Mouse (Mus musculus) lung, embryonic 16.5 days (tissue): Measurements from ENCODE around the gene Chad. TPM values are rescaled to one million over a fixed set of nuclear protein-coding genes. Genes with fewer than 3 reads are reported as not detected.
A peak's percentile ranks its signal among the peaks of the same experiment; 100 is the strongest.

Experiments
- ATAC-seq: fragments of 200-750 bp; cut with Nextera tagmentation; 2 replicates; pipeline ENCODE4 v1.8.0; 2017; ENCODE audit warnings: low read depth, mild to moderate bottlenecking, moderate library complexity
- H3K27ac ChIP-seq: fragments of 300-500 bp; sonication (generic); 2 replicates; pipeline ENCODE4 v1.5.1; 2014; ENCODE audit warnings: mild to moderate bottlenecking, control low read depth, low read length
- H3K27me3 ChIP-seq: fragments of 300-500 bp; sonication (generic); 2 replicates; pipeline ENCODE4 v1.6.1; 2014; ENCODE audit warnings: low read depth, low read length, mixed read lengths; ENCODE audit not compliant: control insufficient read depth, insufficient read depth
- H3K36me3 ChIP-seq: fragments of 300-500 bp; sonication (generic); 2 replicates; pipeline ENCODE4 v1.6.1; 2014; ENCODE audit warnings: low read length; ENCODE audit not compliant: control insufficient read depth, insufficient read depth
- H3K4me1 ChIP-seq: fragments of 300-500 bp; sonication (generic); replicated peaks from 2 replicates; pipeline ENCODE4 v1.6.1; 2014; ENCODE audit warnings: low read length, mixed read lengths; ENCODE audit not compliant: control insufficient read depth, insufficient read depth
- H3K4me2 ChIP-seq: fragments of 300-500 bp; sonication (generic); 2 replicates; pipeline ENCODE4 v1.6.1; 2014; ENCODE audit warnings: low read depth, low read length, control low read depth
- H3K4me3 ChIP-seq: fragments of 300-500 bp; sonication (generic); 2 replicates; pipeline ENCODE4 v1.5.1; 2014; ENCODE audit warnings: mild to moderate bottlenecking, low read length, control low read depth
- H3K9ac ChIP-seq: fragments of 300-500 bp; sonication (generic); 2 replicates; pipeline ENCODE4 v1.6.1; 2014; ENCODE audit warnings: low read length, control low read depth
- H3K9me3 ChIP-seq: fragments of 300-500 bp; sonication (generic); 2 replicates; pipeline ENCODE4 v1.6.1; 2016; ENCODE audit warnings: low read length; ENCODE audit not compliant: control insufficient read depth
- WGBS: fragments of 180-500 bp; shearing (Covaris S2); extraction: QIAGEN DNeasy Blood & Tissue Kit; methylation state at CpG from one replicate; pipeline ENCODE4 v1.1.7; 2014; 5-methylcytosine and 5-hydroxymethylcytosine counted together
- polyA plus RNA-seq: library from polyadenylated mRNA; unstranded; fragments of >200 nt; fragmentation: Nextera tagmentation; extraction: Ambion mirVana; gene quantifications from 2 replicates; pipeline ENCODE4 v1.2.1, GENCODE M21; 2015

Chad gene
- polyA plus RNA-seq, 1 experiment from 2014 or later = 5.8 TPM

- 87% methylated on average over 12 of the region's 12 CpGs for WGBS
Observed at GRCm38 (mm10) chr11:94543344-94543743, 21.5 kb upstream of the Chad start.

GRCm38 (mm10) chr11:94543932-94544331, 20.9 kb upstream of the Chad start:
- peak overlapping the region; percentile 8; the same call in 1 of the 2 replicates for H3K9ac ChIP-seq
- H3K4me2 ChIP-seq = peak overlapping the region; percentile 35; the same call in 1 of the 2 replicates
- H3K27ac ChIP-seq = no peak overlapping the region
- no peaks in the 10 kb centered on the region for H3K9me3 ChIP-seq
- 26% methylated on average over 9 of the region's 9 CpGs for WGBS
- ATAC-seq = peak; percentile 48
- H3K4me3 ChIP-seq = no peak overlapping the region
- no peaks in the 10 kb centered on the region for H3K36me3 ChIP-seq
- peaks cover 9% of the 10 kb centered on the region for H3K4me1 ChIP-seq
- no peaks in the 10 kb centered on the region for H3K27me3 ChIP-seq

More at GRCm38 (mm10) chr11:94543344-94543743, 21.5 kb upstream of the Chad start:
- no peak for ATAC-seq
- Histone ChIP-seq H3K9me3 (no peaks in the 10 kb centered on the region), H3K9ac (no peak overlapping the region), H3K4me2 (no peak overlapping the region), H3K4me1 (peaks cover 6% of the 10 kb centered on the region), H3K36me3 (no peaks in the 10 kb centered on the region), H3K27me3 (no peaks in the 10 kb centered on the region), H3K27ac (no peak overlapping the region), H3K4me3 (no peak overlapping the region)

DNA sequence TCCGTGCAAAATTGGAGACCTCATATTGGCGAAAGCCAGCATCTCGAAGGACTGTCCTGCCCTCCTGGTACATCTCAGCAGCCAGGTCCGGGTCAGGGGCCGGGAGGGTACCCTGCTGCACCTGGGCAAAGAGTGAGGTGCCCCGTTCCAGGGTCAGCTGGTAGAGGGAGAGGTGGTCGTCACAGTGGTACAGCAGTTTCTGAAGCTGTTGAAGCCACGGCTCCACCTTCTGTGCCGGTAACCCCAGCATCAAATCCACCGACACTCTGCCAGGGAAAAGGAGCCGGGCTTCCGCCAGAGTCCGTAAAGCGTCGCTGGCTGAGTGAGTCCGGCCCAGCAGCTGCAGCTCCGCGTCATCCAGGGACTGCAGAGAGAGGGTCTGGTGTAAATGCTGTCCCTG, 20.4 kb upstream of the Chad start:
- no peak overlapping the region for H3K9ac ChIP-seq
- H3K4me3 ChIP-seq = no peak overlapping the region
- H3K36me3 ChIP-seq = no peaks in the 10 kb centered on the region
- peaks cover 11% of the 10 kb centered on the region for H3K4me1 ChIP-seq
- no peak for ATAC-seq
- 49% methylated on average over 18 of the region's 18 CpGs for WGBS
- H3K4me2 ChIP-seq = peak overlapping the region; percentile 35; the same call in 1 of the 2 replicates
- H3K27ac ChIP-seq = no peak overlapping the region
- no peaks in the 10 kb centered on the region for H3K9me3 ChIP-seq
- no peaks in the 10 kb centered on the region for H3K27me3 ChIP-seq

DNA sequence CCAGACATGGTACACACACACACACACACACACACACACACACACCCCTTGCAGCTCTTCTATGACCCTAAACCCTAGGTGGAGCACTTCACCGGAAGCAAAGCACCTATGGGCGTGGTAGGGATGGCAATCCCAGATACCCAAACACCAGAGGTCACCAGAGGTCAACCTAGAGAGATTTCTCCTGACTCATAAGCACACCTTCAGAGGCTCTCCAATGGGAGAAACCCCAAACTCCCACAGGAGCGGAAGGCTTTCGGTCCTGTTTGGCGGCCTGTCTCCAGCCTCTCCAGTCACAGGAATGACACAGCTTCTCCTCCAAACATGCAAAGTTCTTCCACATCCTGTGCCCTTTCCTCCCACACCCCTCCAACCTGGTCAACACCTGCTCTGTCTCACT, 18.5 kb upstream of the Chad start:
- Histone ChIP-seq H3K4me3 (no peak overlapping the region), H3K36me3 (no peaks in the 10 kb centered on the region), H3K9ac (no peak overlapping the region), H3K4me2 (no peak overlapping the region), H3K4me1 (peaks cover 18% of the 10 kb centered on the region), H3K27me3 (no peaks in the 10 kb centered on the region), H3K27ac (no peak overlapping the region), H3K9me3 (no peaks in the 10 kb centered on the region)
- no peak for ATAC-seq
- 83% methylated on average over 5 of the region's 5 CpGs for WGBS

DNA sequence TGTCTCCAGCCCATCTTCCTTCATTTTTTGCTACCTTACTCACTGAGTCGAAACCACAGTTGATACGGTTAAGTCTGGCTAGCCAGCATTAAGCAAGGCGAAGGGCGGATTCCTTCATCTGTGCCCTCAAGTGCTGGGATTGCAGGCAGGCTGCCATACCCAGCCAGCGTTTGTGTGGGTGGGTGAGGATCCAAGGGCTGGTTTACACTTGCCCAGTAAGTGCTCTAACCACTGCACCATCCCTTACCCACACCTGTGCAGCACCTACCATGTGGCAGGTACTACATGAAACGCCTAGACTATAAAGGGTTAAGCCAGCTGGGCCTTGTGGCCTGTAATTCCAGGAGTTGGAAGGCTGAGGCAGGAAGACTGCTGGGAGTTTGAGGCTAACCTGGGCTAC, 17.6 kb upstream of the Chad start:
- Histone ChIP-seq H3K4me3 (no peak overlapping the region), H3K9me3 (no peaks in the 10 kb centered on the region; the same call in 1 of the 2 replicates), H3K36me3 (no peaks in the 10 kb centered on the region), H3K4me1 (peaks cover 18% of the 10 kb centered on the region), H3K4me2 (no peak overlapping the region), H3K9ac (no peak overlapping the region), H3K27me3 (no peaks in the 10 kb centered on the region), H3K27ac (no peak overlapping the region)
- no peak for ATAC-seq
- WGBS = 93% methylated on average over 6 of the region's 6 CpGs

GRCm38 (mm10) chr11:94548041-94548784, 16.6 kb upstream of the Chad start:
- 9% methylated on average over 24 of the region's 24 CpGs for WGBS

GRCm38 (mm10) chr11:94548888-94549690, 15.8 kb upstream of the Chad start, which contains the start of gene Rsad1:
Rsad1 (minus strand) TSS chr11:94549255.
- no peaks in the 10 kb centered on the region; the same call in 1 of the 2 replicates for H3K9me3 ChIP-seq
- no peaks in the 10 kb centered on the region for H3K27me3 ChIP-seq
- ATAC-seq = peak; percentile 90
- H3K4me2 ChIP-seq = peak within 1 kb of the TSS; percentile 98
- WGBS = 2% methylated on average over 49 of the region's 49 CpGs
- peak within 1 kb of the TSS; percentile 73 for H3K4me3 ChIP-seq
- H3K36me3 ChIP-seq = no peaks in the 10 kb centered on the region
- peaks cover 18% of the 10 kb centered on the region for H3K4me1 ChIP-seq
- peak within 1 kb of the TSS; percentile 87 for H3K27ac ChIP-seq
- H3K9ac ChIP-seq = peak within 1 kb of the TSS; percentile 82

More at GRCm38 (mm10) chr11:94548041-94548784, 16.6 kb upstream of the Chad start:
- ATAC-seq = peak; percentile 11; the same call in 1 of the 2 replicates
- H3K4me1 ChIP-seq = peaks cover 18% of the 10 kb centered on the region
- H3K9me3 ChIP-seq = no peaks in the 10 kb centered on the region; the same call in 1 of the 2 replicates
- H3K9ac ChIP-seq = peak overlapping the region; percentile 82
- H3K27me3 ChIP-seq = no peaks in the 10 kb centered on the region
- no peaks in the 10 kb centered on the region for H3K36me3 ChIP-seq
- no peak overlapping the region for H3K27ac ChIP-seq
- H3K4me3 ChIP-seq = peak overlapping the region; percentile 73
- peak overlapping the region; percentile 98 for H3K4me2 ChIP-seq

DNA sequence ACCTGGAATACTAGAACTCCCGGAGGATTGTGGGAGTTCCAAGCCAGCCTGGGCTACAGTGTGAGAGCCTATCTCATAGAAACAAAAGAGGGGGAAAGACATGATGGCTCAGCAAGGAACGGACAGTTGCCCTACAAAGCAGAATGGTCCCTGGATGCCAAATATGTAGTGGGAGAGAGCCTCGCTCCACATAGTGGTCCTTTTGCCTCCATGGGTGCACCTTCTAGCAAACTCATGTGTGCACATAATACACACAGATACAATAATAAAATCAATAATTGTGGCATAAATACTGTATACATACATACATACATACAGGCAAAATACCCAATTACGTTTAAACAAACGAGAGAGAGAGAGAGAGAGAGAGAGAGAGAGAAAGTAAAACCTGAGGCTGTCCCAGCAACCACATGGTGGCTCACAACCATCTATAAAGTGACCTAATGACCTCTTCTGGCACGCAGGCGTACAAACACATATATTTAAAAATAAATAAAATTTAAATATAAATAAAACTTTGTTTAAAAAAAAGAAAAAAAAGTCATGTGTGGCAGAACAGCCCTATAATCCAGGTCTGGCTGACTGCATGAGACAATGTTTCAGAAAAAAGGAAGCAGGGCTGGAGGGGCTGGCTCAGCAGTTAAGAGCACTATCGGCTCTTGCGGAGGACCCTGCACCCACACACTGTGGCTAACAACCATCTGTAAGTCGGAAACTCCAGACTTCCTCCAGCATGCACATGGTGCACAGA, 15.0 kb upstream of the Chad start:
- H3K9ac ChIP-seq = no peak overlapping the region; the same call in 1 of the 2 replicates
- H3K4me3 ChIP-seq = no peak overlapping the region
- WGBS = 56% methylated on average over 10 of the region's 10 CpGs
- H3K27me3 ChIP-seq = no peaks in the 10 kb centered on the region
- no peak overlapping the region; the same call in 1 of the 2 replicates for H3K27ac ChIP-seq
- peak overlapping the region; percentile 98; the same call in 1 of the 2 replicates for H3K4me2 ChIP-seq
- no peak for ATAC-seq
- H3K9me3 ChIP-seq = no peaks in the 10 kb centered on the region; the same call in 1 of the 2 replicates
- H3K4me1 ChIP-seq = peaks cover 15% of the 10 kb centered on the region
- no peaks in the 10 kb centered on the region for H3K36me3 ChIP-seq
